Mouse (Mus musculus): Measurements from ENCODE around the gene Bend5.

The Bend5 gene

GRCm38 (mm10) chr4:111477507-111477906 lies 62.7 kb downstream of the Bend5 start:
- in situ Hi-C loops (cut with MboI; ENCODE audit: unreplicated experiment in 2 of 2), result no loop called here

GRCm38 (mm10) chr4:111483499-111483898 lies 68.7 kb downstream of the Bend5 start:
- in situ Hi-C loops (cut with MboI; ENCODE audit: unreplicated experiment in 2 of 2), result no loop called here

- in situ Hi-C loops (cut with MboI; ENCODE audit: unreplicated experiment in 2 of 2), result no loop called here
These were observed 70.4 kb downstream of the Bend5 start for GRCm38 (mm10) chr4:111485189-111485588.

GRCm38 (mm10) chr4:111486187-111486586 lies 71.4 kb downstream of the Bend5 start:
- in situ Hi-C loops (cut with MboI; ENCODE audit: unreplicated experiment in 2 of 2), result no loop called here

GRCm38 (mm10) chr4:111487233-111487843 lies 72.5 kb downstream of the Bend5 start:
- in situ Hi-C loops (cut with MboI; ENCODE audit: unreplicated experiment in 2 of 2), result no loop called here

GRCm38 (mm10) chr4:111493750-111494404 lies 79.1 kb downstream of the Bend5 start:
- in situ Hi-C loops (cut with MboI; ENCODE audit: unreplicated experiment in 2 of 2), result no loop called here

- in situ Hi-C loops (cut with MboI; ENCODE audit: unreplicated experiment in 2 of 2), result no loop called here
These were observed 81.1 kb downstream of the Bend5 start for GRCm38 (mm10) chr4:111495949-111496348.

GRCm38 (mm10) chr4:111498751-111499150 lies 83.9 kb downstream of the Bend5 start:
- in situ Hi-C loops (cut with MboI; ENCODE audit: unreplicated experiment in 2 of 2), result no loop called here

GRCm38 (mm10) chr4:111501441-111501840 lies 86.6 kb downstream of the Bend5 start:
- in situ Hi-C loops (cut with MboI; ENCODE audit: unreplicated experiment in 2 of 2), result no loop called here

GRCm38 (mm10) chr4:111502965-111503727 lies 88.3 kb downstream of the Bend5 start:
- in situ Hi-C loops (cut with MboI; ENCODE audit: unreplicated experiment in 2 of 2), result no loop called here

GRCm38 (mm10) chr4:111504952-111505351 lies 90.1 kb downstream of the Bend5 start:
- in situ Hi-C loops (cut with MboI; ENCODE audit: unreplicated experiment in 2 of 2), result no loop called here
